Mouse (Mus musculus): ENCODE data around the gene Fam3b. TPM values are rescaled to one million over a fixed set of nuclear protein-coding genes. Genes with fewer than 3 reads are reported as not detected.

Fam3b gene
- polyA plus RNA-seq, 1 experiment from 2014 or later, result not detected

DNA sequence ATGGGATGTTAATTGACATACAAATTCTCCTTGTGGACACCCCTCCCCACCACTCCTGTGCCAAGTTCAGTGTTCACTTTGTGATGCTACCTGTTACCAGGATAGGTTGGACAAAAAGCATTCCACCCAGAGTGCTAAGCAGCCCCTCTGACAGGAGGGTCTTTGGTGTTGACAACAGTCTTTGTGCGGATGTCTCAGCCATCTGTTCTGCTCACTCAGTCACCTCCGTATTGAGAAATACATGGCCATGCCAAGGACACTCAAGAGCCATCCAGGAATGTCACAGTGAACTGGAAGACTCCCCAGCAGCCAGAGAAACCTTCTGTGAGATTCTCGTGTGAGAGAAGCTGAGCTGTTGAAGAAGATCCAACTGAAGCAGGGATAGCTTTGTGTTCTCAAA lies 76.4 kb downstream of the Fam3b start:
- H3K27me3 ChIP-seq, result no peaks in the 10 kb centered on the region
- ATAC-seq (ENCODE audit: low FRiP score, low read depth), result no peak

DNA sequence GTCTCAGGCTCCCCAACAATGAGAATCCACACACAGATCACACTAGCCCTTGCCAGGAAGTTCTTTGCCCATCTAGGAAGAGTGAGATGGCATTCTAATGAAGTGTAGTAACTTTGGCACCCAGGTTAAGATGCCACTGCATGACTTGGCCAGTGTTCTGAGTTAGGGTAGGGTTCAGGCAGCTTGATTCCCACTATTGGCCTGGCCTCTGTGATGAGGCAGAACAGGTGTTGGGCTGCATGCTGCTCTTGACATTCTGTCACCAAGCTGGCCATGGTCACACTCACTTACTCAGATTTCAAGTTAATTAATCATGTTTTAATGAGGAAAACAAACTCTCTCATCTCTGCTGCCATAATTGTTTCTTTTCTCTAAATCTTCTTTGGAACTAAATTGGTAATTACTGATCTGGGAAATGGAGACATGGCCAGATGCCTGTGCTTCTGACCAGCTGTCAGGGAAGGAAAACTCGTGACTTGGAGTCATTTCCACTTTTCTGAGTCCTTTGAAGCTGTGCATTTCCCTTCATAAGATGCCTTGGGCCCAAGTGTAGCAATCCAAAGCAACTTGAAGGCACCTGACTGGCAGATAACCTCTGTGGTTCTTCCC lies 77.1 kb downstream of the Fam3b start:
- no peak overlapping the region for H3K9ac ChIP-seq
- H3K27me3 ChIP-seq, result no peaks in the 10 kb centered on the region
- no peaks in the 10 kb centered on the region for H3K36me3 ChIP-seq
- no peak overlapping the region for H3K4me2 ChIP-seq
- H3K9me3 ChIP-seq, result no peaks in the 10 kb centered on the region
- H3K4me3 ChIP-seq, result no peak overlapping the region
- WGBS, result 59% methylated on average over 1 of the region's 1 CpGs
- no peak overlapping the region for H3K27ac ChIP-seq (replicated peaks)
- ATAC-seq (ENCODE audit: low FRiP score, low read depth), result no peak
- no peaks in the 10 kb centered on the region for H3K4me1 ChIP-seq (replicated peaks)

More for the DNA sequence above, 76.4 kb downstream of the Fam3b start:
- Histone ChIP-seq H3K27ac (replicated peaks) (no peak overlapping the region), H3K4me3 (no peak overlapping the region), H3K36me3 (no peaks in the 10 kb centered on the region), H3K9me3 (no peaks in the 10 kb centered on the region), H3K4me2 (no peak overlapping the region), H3K9ac (no peak overlapping the region), H3K4me1 (replicated peaks) (no peaks in the 10 kb centered on the region)
- 69% methylated on average over 3 of the region's 3 CpGs for WGBS

DNA sequence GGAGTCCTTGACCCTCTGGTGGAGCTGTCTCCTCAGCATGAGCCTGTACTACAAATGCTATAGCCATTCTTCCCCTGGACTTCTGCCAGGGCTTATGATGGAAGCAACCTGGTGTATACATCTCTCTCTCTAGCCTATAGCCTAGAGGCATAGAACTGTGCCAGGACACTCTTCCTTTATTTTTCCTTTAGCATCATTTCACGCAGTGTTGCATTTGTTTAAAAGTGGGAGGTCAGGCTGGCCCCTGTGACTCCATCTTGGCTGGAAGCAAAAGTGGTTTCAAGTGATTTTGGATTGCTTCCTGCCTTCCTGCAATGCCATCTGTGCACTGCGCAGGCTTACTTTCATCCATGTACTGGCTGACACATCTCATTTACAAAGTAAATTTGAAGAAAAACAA lies 80.4 kb downstream of the Fam3b start:
- no peak overlapping the region for H3K4me2 ChIP-seq
- no peak for ATAC-seq (ENCODE audit: low FRiP score, low read depth)
- H3K36me3 ChIP-seq, result no peaks in the 10 kb centered on the region
- 66% methylated on average over 2 of the region's 2 CpGs for WGBS
- H3K4me3 ChIP-seq, result no peak overlapping the region
- no peaks in the 10 kb centered on the region for H3K9me3 ChIP-seq
- H3K9ac ChIP-seq, result no peak overlapping the region
- no peaks in the 10 kb centered on the region for H3K4me1 ChIP-seq (replicated peaks)
- no peak overlapping the region for H3K27ac ChIP-seq (replicated peaks)
- no peaks in the 10 kb centered on the region for H3K27me3 ChIP-seq

DNA sequence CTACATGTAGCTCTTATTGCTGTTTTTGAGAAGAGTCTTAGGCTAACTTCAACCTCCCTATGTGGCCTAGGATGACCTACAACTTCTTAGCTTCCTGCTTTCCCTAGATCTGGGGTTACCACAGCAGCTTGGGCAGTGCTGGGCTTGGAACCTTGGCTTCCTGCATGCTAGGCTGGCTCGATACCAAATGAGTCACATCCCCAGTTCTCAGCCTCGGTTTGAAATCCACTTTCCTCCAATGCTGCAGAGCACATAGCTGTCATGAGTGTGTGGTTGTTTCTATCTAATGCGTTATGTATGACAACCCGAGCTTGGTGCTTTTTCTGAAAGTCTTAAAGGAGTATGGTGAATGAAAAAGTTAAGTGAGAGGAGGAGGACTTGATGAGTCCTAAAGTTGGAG lies 83.3 kb downstream of the Fam3b start:
- no peak overlapping the region for H3K9ac ChIP-seq
- H3K36me3 ChIP-seq, result no peaks in the 10 kb centered on the region
- H3K27ac ChIP-seq (replicated peaks), result no peak overlapping the region
- H3K9me3 ChIP-seq, result no peaks in the 10 kb centered on the region
- H3K27me3 ChIP-seq, result no peaks in the 10 kb centered on the region
- no peaks in the 10 kb centered on the region for H3K4me1 ChIP-seq (replicated peaks)
- H3K4me3 ChIP-seq, result no peak overlapping the region
- WGBS, result 82% methylated on average over 4 of the region's 4 CpGs
- no peak overlapping the region for H3K4me2 ChIP-seq
- no peak for ATAC-seq (ENCODE audit: low FRiP score, low read depth)

DNA sequence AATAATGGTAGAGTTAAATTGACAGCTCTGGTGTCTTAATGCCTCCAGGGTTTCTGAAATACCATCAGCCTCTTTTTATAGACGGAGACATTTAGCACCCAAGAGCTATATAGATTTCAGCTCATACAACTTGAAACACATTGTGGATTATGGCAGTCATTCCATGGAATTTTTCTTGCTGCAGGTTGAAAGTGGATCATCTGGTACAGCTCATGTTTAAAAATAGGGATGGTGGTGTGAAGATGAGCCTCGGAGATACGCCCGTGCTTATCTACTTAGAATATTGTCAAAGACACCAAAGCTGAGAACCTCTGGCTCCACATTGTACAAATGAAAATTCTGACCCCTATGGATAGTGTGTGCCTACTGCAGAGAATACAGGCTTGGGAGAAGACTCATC lies 84.5 kb downstream of the Fam3b start:
- Histone ChIP-seq H3K36me3 (no peaks in the 10 kb centered on the region), H3K4me1 (replicated peaks) (no peaks in the 10 kb centered on the region), H3K27me3 (no peaks in the 10 kb centered on the region), H3K4me2 (no peak overlapping the region), H3K4me3 (no peak overlapping the region), H3K9me3 (no peaks in the 10 kb centered on the region), H3K27ac (replicated peaks) (no peak overlapping the region), H3K9ac (no peak overlapping the region)
- 96% methylated on average over 4 of the region's 4 CpGs for WGBS
- no peak for ATAC-seq (ENCODE audit: low FRiP score, low read depth)

DNA sequence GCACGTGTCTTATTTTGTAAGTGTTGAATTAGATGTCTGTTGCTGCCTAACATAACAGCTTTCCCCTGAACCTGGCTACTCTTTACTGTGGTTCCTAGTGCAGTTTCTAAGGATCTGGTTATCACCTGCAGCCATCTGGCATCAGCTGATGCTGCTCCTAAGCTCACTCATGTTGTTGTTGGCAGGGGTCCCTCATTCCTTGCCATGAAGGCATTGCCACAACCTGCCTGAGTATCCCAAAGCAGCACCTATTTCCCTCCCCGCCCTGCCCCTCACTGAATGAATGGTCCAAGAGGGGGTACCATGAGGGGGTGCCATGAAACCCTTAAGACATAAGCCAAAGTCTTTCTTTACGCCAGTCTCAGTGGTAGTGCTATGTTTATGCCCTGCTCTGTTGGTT lies 86.6 kb downstream of the Fam3b start:
- Histone ChIP-seq H3K4me2 (no peak overlapping the region), H3K4me3 (no peak overlapping the region), H3K4me1 (replicated peaks) (no peaks in the 10 kb centered on the region), H3K9me3 (no peaks in the 10 kb centered on the region), H3K9ac (no peak overlapping the region), H3K36me3 (no peaks in the 10 kb centered on the region), H3K27me3 (no peaks in the 10 kb centered on the region), H3K27ac (replicated peaks) (no peak overlapping the region)
- 85% methylated on average over 3 of the region's 3 CpGs for WGBS
- ATAC-seq (ENCODE audit: low FRiP score, low read depth), result no peak

DNA sequence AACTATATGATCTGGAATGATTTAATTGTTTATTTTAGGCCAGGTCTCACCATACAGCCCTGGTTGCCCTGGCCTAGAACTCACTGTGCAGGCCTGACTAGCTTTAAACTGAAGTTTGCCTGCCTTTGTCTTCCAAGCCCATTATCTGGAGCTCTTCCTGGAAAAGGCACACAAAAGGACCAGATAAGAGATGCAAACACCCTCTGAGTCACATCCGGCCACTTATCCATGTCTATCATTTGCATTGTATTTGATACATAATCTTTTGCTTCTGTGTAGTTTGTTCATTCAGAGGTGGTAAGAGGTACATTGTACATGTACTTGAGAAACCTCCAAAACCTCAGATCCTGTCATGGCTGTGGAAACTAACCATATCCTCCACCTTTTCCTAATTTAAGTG lies 91.0 kb downstream of the Fam3b start:
- no peak overlapping the region for H3K4me3 ChIP-seq
- H3K36me3 ChIP-seq, result no peaks in the 10 kb centered on the region
- no peak for ATAC-seq (ENCODE audit: low FRiP score, low read depth)
- no peak overlapping the region for H3K4me2 ChIP-seq
- H3K9ac ChIP-seq, result no peak overlapping the region
- no peak overlapping the region for H3K27ac ChIP-seq (replicated peaks)
- WGBS, result 70% methylated on average over 1 of the region's 1 CpGs
- H3K9me3 ChIP-seq, result no peaks in the 10 kb centered on the region
- H3K27me3 ChIP-seq, result no peaks in the 10 kb centered on the region
- H3K4me1 ChIP-seq (replicated peaks), result no peaks in the 10 kb centered on the region

DNA sequence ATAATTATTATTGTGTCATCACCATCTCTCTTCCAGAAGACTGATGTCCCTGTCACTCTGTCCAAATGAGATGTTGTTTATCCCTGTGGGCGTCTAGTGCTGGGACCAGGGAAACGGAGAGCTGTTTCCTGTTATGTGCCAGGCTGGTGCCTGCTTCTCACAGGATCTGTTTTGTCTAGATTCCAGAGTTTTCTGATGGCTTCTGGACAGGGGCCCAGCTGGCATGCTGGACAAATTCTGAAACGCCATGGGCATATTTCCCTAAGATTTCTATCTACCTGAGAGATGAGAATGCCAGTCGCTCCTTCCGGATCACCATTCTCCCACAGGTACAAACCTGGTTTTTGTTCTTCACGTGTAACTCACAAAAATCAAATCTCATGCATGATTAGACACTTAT lies 92.9 kb downstream of the Fam3b start:
- Histone ChIP-seq H3K36me3 (no peaks in the 10 kb centered on the region), H3K4me3 (no peak overlapping the region), H3K4me1 (replicated peaks) (no peaks in the 10 kb centered on the region), H3K9me3 (no peaks in the 10 kb centered on the region), H3K4me2 (no peak overlapping the region), H3K9ac (no peak overlapping the region), H3K27ac (replicated peaks) (no peak overlapping the region), H3K27me3 (no peaks in the 10 kb centered on the region)
- ATAC-seq (ENCODE audit: low FRiP score, low read depth), result no peak
- WGBS, result 79% methylated on average over 6 of the region's 6 CpGs

Other genes with a start within 250 kb of the Fam3b start
- 8.2 and 8.3 TPM in 2 replicates for gene Bace2, start 158.1 kb downstream of the Fam3b start, polyA plus RNA-seq (2015; fragmentation: Nextera tagmentation; extraction: Ambion mirVana)
- gene Mx1, start 51.9 kb downstream of the Fam3b start, polyA plus RNA-seq (2015; fragmentation: Nextera tagmentation; extraction: Ambion mirVana), result 0.17 and 0.46 TPM in 2 replicates
- gene Tmprss2, start 96.4 kb upstream of the Fam3b start, polyA plus RNA-seq (2015; fragmentation: Nextera tagmentation; extraction: Ambion mirVana), result 0.13 TPM in 1 of 2 replicates, not detected in the other
- gene Ripk4, start 249.0 kb upstream of the Fam3b start, polyA plus RNA-seq (2015; fragmentation: Nextera tagmentation; extraction: Ambion mirVana), result 0.39 and 0.57 TPM in 2 replicates